Mouse (Mus musculus): ENCODE data around the gene S100a9. TPM values are rescaled to one million over a fixed set of nuclear protein-coding genes. Genes with fewer than 3 reads are reported as not detected.

Gene S100a9
- 56.6 and 65.4 TPM in 2 replicates for polyA plus RNA-seq (2015; fragmentation: Nextera tagmentation; extraction: Ambion mirVana)

- Histone ChIP-seq H3K27ac (replicated peaks) (no peak within 1 kb of the TSS), H3K27me3 (ENCODE audit: control insufficient read depth, insufficient read depth, low read length) (no peaks in the 10 kb centered on the region), H3K9me3 (ENCODE audit: control insufficient read depth, low read length) (no peaks in the 10 kb centered on the region), H3K4me3 (ENCODE audit: low read depth, low read length) (no peak within 1 kb of the TSS), H3K4me1 (replicated peaks; ENCODE audit: control insufficient read depth, insufficient read depth) (no peaks in the 10 kb centered on the region), H3K9ac (ENCODE audit: low read length) (no peak within 1 kb of the TSS), H3K36me3 (ENCODE audit: control insufficient read depth, insufficient read depth, low read length) (no peaks in the 10 kb centered on the region), H3K4me2 (replicated peaks; ENCODE audit: low read depth) (no peak within 1 kb of the TSS)
- no peak for DNase-seq (ENCODE audit: low spot score)
- WGBS = 48% methylated on average over 3 of the region's 3 CpGs
- TF ChIP-seq CTCF (IDR thresholded peaks at IDR 0.05; ENCODE audit: low read depth) (no peak), EP300 (optimal IDR thresholded peaks at IDR 0.05) (no peak)
- no peak for ATAC-seq (ENCODE audit: low FRiP score, low TSS enrichment)
Observed at GRCm38 (mm10) chr3:90695613-90696012, at the start of gene S100a9. S100a9 (minus strand) TSS chr3:90695721.

DNA sequence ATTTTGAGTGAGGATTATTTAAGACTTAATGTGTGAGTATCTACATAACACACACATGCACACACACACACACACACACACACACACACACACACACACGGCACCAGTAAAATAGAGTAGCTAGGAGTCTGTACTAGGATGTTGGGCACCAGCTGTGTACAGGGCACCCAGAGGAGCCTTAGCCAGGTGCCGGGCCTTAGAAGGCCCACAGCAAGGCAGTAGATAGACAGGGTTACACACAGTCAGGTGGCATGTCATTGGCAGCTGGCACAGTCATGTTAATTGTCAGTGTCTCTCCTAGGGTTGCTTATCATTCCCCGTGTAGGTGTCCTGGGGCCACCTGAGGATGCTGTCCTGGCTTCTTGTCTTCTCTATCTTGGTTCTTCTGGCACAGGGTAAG, 31.1 kb upstream of the S100a9 start, which contains the start of gene Pglyrp4:
Gene Pglyrp4 (plus strand): TSS at position 301 of the 400 bp plus-strand sequence.
- Histone ChIP-seq H3K27ac (replicated peaks) (no peak within 1 kb of the TSS), H3K36me3 (ENCODE audit: control insufficient read depth, insufficient read depth, low read length) (no peaks in the 10 kb centered on the region), H3K9ac (ENCODE audit: low read length) (no peak within 1 kb of the TSS), H3K4me1 (replicated peaks; ENCODE audit: control insufficient read depth, insufficient read depth) (no peaks in the 10 kb centered on the region), H3K4me3 (ENCODE audit: low read depth, low read length) (no peak within 1 kb of the TSS), H3K27me3 (ENCODE audit: control insufficient read depth, insufficient read depth, low read length) (no peaks in the 10 kb centered on the region), H3K4me2 (replicated peaks; ENCODE audit: low read depth) (no peak within 1 kb of the TSS), H3K9me3 (ENCODE audit: control insufficient read depth, low read length) (no peaks in the 10 kb centered on the region)
- WGBS = 78% methylated on average over 3 of the region's 3 CpGs
- no peak for ATAC-seq (ENCODE audit: low FRiP score, low TSS enrichment)
- TF ChIP-seq EP300 (optimal IDR thresholded peaks at IDR 0.05) (no peak), CTCF (IDR thresholded peaks at IDR 0.05; ENCODE audit: low read depth) (no peak)
- no peak for DNase-seq (ENCODE audit: low spot score)

DNA sequence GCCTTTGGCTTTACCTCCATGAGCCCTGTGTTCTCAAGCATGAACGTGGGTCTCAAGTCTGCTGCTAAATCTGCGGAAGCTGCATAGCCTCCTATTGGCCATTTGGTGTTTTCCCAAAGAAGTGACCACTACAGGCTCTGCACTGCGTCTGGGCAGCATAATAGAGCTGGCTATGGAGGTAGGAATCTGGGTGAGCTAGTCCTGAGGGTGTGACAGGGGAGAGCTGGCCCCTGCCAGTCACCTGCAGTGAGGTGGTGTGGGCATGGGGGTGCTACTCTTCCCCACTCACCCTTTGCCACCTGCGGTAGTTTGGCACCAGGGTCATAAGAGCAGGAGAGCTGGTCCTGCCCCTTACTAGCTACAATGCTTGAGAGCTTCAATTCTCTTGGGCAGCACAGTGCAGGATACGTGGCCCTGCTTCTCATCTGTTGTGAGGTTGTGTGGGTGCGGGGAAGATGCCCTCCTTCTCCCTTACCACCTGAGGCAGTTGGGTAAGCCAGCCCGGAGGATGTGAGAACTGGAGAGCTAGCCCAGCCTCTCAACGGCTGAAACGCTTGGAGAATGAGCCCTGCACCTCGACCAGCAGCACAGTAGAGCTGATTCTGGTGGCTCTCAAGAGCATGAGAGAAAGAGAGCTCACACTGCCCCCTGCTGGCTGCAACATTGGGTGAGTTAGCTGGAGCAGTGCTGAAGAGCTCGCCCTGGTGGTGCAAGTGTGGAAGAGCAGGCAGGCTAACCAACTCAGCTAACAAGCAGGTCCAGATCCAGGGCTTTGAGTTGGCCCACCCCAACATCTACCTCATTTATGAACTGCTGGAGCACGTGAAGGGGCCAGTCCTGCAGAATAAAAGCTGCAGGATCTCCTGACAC, 14.3 kb upstream of the S100a9 start:
- ATAC-seq (ENCODE audit: low FRiP score, low TSS enrichment) = peak; percentile 76; the same call in 1 of the 2 replicates
- Histone ChIP-seq H3K4me3 (ENCODE audit: low read depth, low read length) (no peak overlapping the region), H3K4me1 (replicated peaks; ENCODE audit: control insufficient read depth, insufficient read depth) (no peaks in the 10 kb centered on the region), H3K27me3 (ENCODE audit: control insufficient read depth, insufficient read depth, low read length) (no peaks in the 10 kb centered on the region), H3K36me3 (ENCODE audit: control insufficient read depth, insufficient read depth, low read length) (no peaks in the 10 kb centered on the region), H3K9me3 (ENCODE audit: control insufficient read depth, low read length) (no peaks in the 10 kb centered on the region), H3K27ac (replicated peaks) (no peak overlapping the region), H3K4me2 (replicated peaks; ENCODE audit: low read depth) (no peak overlapping the region), H3K9ac (ENCODE audit: low read length) (no peak overlapping the region)
- DNase-seq (ENCODE audit: low spot score) = peak; percentile 93
- peak; percentile 100 for TF ChIP-seq CTCF (IDR thresholded peaks at IDR 0.05; ENCODE audit: low read depth)
- TF ChIP-seq EP300 (optimal IDR thresholded peaks at IDR 0.05) = no peak
- 44% methylated on average over 12 of the region's 12 CpGs for WGBS

GRCm38 (mm10) chr3:90708523-90709202, 13.1 kb upstream of the S100a9 start:
- Histone ChIP-seq H3K9me3 (ENCODE audit: control insufficient read depth, low read length) (no peaks in the 10 kb centered on the region), H3K4me3 (ENCODE audit: low read depth, low read length) (no peak overlapping the region), H3K9ac (ENCODE audit: low read length) (no peak overlapping the region), H3K4me2 (replicated peaks; ENCODE audit: low read depth) (no peak overlapping the region), H3K4me1 (replicated peaks; ENCODE audit: control insufficient read depth, insufficient read depth) (no peaks in the 10 kb centered on the region), H3K27ac (replicated peaks) (no peak overlapping the region), H3K36me3 (ENCODE audit: control insufficient read depth, insufficient read depth, low read length) (no peaks in the 10 kb centered on the region), H3K27me3 (ENCODE audit: control insufficient read depth, insufficient read depth, low read length) (no peaks in the 10 kb centered on the region)
- DNase-seq (ENCODE audit: low spot score) (no peak), ATAC-seq (ENCODE audit: low FRiP score, low TSS enrichment) (peak; percentile 54; the same call in 1 of the 2 replicates)
- TF ChIP-seq CTCF (IDR thresholded peaks at IDR 0.05; ENCODE audit: low read depth) (peak; percentile 81), EP300 (optimal IDR thresholded peaks at IDR 0.05) (no peak)
- 22% methylated on average over 4 of the region's 4 CpGs for WGBS

- ATAC-seq (ENCODE audit: low FRiP score, low TSS enrichment) = no peak
- no peak overlapping the region for H3K4me3 ChIP-seq (ENCODE audit: low read depth, low read length)
- H3K36me3 ChIP-seq (ENCODE audit: control insufficient read depth, insufficient read depth, low read length) = no peaks in the 10 kb centered on the region
- H3K27ac ChIP-seq (replicated peaks) = no peak overlapping the region
- DNase-seq (ENCODE audit: low spot score) = no peak
- no peaks in the 10 kb centered on the region for H3K27me3 ChIP-seq (ENCODE audit: control insufficient read depth, insufficient read depth, low read length)
- H3K9me3 ChIP-seq (ENCODE audit: control insufficient read depth, low read length) = no peaks in the 10 kb centered on the region
- no peak overlapping the region for H3K4me2 ChIP-seq (replicated peaks; ENCODE audit: low read depth)
- no peak for TF ChIP-seq CTCF (IDR thresholded peaks at IDR 0.05; ENCODE audit: low read depth)
- no peak for TF ChIP-seq EP300 (optimal IDR thresholded peaks at IDR 0.05)
- 79% methylated on average over 2 of the region's 2 CpGs for WGBS
- no peaks in the 10 kb centered on the region for H3K4me1 ChIP-seq (replicated peaks; ENCODE audit: control insufficient read depth, insufficient read depth)
- no peak overlapping the region for H3K9ac ChIP-seq (ENCODE audit: low read length)
Observed at GRCm38 (mm10) chr3:90702244-90702643, 6.7 kb upstream of the S100a9 start.
